Mouse (Mus musculus) brain, adult 2 months (tissue): ENCODE results near the gene Nfam1.

Experiments used
- DNase-seq: peaks from one replicate; pipeline ENCODE4 v3.0.0; 2011; ENCODE audit warnings: low read depth, low spot score

Nfam1 gene

GRCm38 (mm10) chr15:82960786-82961561, 72.1 kb downstream of the Nfam1 start:
- DNase-seq, result no peak

- DNase-seq, result no peak
Measured at GRCm38 (mm10) chr15:82959151-82959550, 74.0 kb downstream of the Nfam1 start.

GRCm38 (mm10) chr15:82958253-82958701, 74.8 kb downstream of the Nfam1 start:
- peak; percentile 83 for DNase-seq

GRCm38 (mm10) chr15:82956721-82957120, 76.4 kb downstream of the Nfam1 start:
- DNase-seq, result no peak

- no peak for DNase-seq
Measured at GRCm38 (mm10) chr15:82956310-82956709, 76.8 kb downstream of the Nfam1 start.

- DNase-seq, result no peak
Measured at GRCm38 (mm10) chr15:82955286-82955685, 77.8 kb downstream of the Nfam1 start.

GRCm38 (mm10) chr15:82954034-82954433, 79.1 kb downstream of the Nfam1 start:
- no peak for DNase-seq

GRCm38 (mm10) chr15:82953096-82953495, 80.0 kb downstream of the Nfam1 start:
- DNase-seq, result no peak

- peak; percentile 69 for DNase-seq
Measured at GRCm38 (mm10) chr15:82952292-82952705, 80.8 kb downstream of the Nfam1 start.

- no peak for DNase-seq
Measured at GRCm38 (mm10) chr15:82950246-82950645, 82.9 kb downstream of the Nfam1 start.

- peak; percentile 83 for DNase-seq
Measured at GRCm38 (mm10) chr15:82947431-82947830, 85.7 kb downstream of the Nfam1 start.

- no peak for DNase-seq
Measured at GRCm38 (mm10) chr15:82944479-82945195, 88.5 kb downstream of the Nfam1 start.
